Mouse (Mus musculus): ENCODE data around the gene Dhcr7. TPM values are rescaled to one million over a fixed set of nuclear protein-coding genes. Genes with fewer than 3 reads are reported as not detected.

Gene Dhcr7
- 10.4 and 13.5 TPM in 2 replicates for total RNA-seq (2017)

- ATAC-seq (replicated peaks in 1 of 2; ENCODE audit: insufficient read depth in 1 of 2, low FRiP score in 2 of 2, low TSS enrichment in 1 of 2, low read depth in 1 of 2, poor library complexity in 2 of 2, severe bottlenecking in 2 of 2), result peak; percentile 99
Observed at GRCm38 (mm10) chr7:143822375-143823265, at the start of gene Dhcr7, which contains the start of gene Nadsyn1. Dhcr7 (plus strand) TSS chr7:143823145. Nadsyn1 (minus strand) TSS chr7:143822849.

- no peak for ATAC-seq (replicated peaks in 1 of 2; ENCODE audit: insufficient read depth in 1 of 2, low FRiP score in 2 of 2, low TSS enrichment in 1 of 2, low read depth in 1 of 2, poor library complexity in 2 of 2, severe bottlenecking in 2 of 2)
Observed at GRCm38 (mm10) chr7:143776137-143776536, 46.8 kb upstream of the Dhcr7 start.

GRCm38 (mm10) chr7:143777375-143777774 is 45.6 kb upstream of the Dhcr7 start:
- no peak for ATAC-seq (replicated peaks in 1 of 2; ENCODE audit: insufficient read depth in 1 of 2, low FRiP score in 2 of 2, low TSS enrichment in 1 of 2, low read depth in 1 of 2, poor library complexity in 2 of 2, severe bottlenecking in 2 of 2)

- no peak for ATAC-seq (replicated peaks in 1 of 2; ENCODE audit: insufficient read depth in 1 of 2, low FRiP score in 2 of 2, low TSS enrichment in 1 of 2, low read depth in 1 of 2, poor library complexity in 2 of 2, severe bottlenecking in 2 of 2)
Observed at GRCm38 (mm10) chr7:143783378-143783995, 39.5 kb upstream of the Dhcr7 start.

GRCm38 (mm10) chr7:143783996-143784829 is 38.7 kb upstream of the Dhcr7 start, which contains the start of gene Mrgpre:
Mrgpre (minus strand) TSS chr7:143784500.
- ATAC-seq (replicated peaks in 1 of 2; ENCODE audit: insufficient read depth in 1 of 2, low FRiP score in 2 of 2, low TSS enrichment in 1 of 2, low read depth in 1 of 2, poor library complexity in 2 of 2, severe bottlenecking in 2 of 2), result peak; percentile 41 to 59; a peak in 3 of 4 replicates

GRCm38 (mm10) chr7:143792336-143792985 is 30.5 kb upstream of the Dhcr7 start:
- no peak for ATAC-seq (replicated peaks in 1 of 2; ENCODE audit: insufficient read depth in 1 of 2, low FRiP score in 2 of 2, low TSS enrichment in 1 of 2, low read depth in 1 of 2, poor library complexity in 2 of 2, severe bottlenecking in 2 of 2)

GRCm38 (mm10) chr7:143793121-143793520 is 29.8 kb upstream of the Dhcr7 start:
- ATAC-seq (replicated peaks in 1 of 2; ENCODE audit: insufficient read depth in 1 of 2, low FRiP score in 2 of 2, low TSS enrichment in 1 of 2, low read depth in 1 of 2, poor library complexity in 2 of 2, severe bottlenecking in 2 of 2), result peak; percentile 65 to 66

GRCm38 (mm10) chr7:143798783-143799182 is 24.2 kb upstream of the Dhcr7 start:
- ATAC-seq (replicated peaks in 1 of 2; ENCODE audit: insufficient read depth in 1 of 2, low FRiP score in 2 of 2, low TSS enrichment in 1 of 2, low read depth in 1 of 2, poor library complexity in 2 of 2, severe bottlenecking in 2 of 2), result no peak

- ATAC-seq (replicated peaks in 1 of 2; ENCODE audit: insufficient read depth in 1 of 2, low FRiP score in 2 of 2, low TSS enrichment in 1 of 2, low read depth in 1 of 2, poor library complexity in 2 of 2, severe bottlenecking in 2 of 2), result no peak
Observed at GRCm38 (mm10) chr7:143800770-143801169, 22.2 kb upstream of the Dhcr7 start.

GRCm38 (mm10) chr7:143801195-143802065 is 21.5 kb upstream of the Dhcr7 start:
- no peak for ATAC-seq (replicated peaks in 1 of 2; ENCODE audit: insufficient read depth in 1 of 2, low FRiP score in 2 of 2, low TSS enrichment in 1 of 2, low read depth in 1 of 2, poor library complexity in 2 of 2, severe bottlenecking in 2 of 2)

- no peak for ATAC-seq (replicated peaks in 1 of 2; ENCODE audit: insufficient read depth in 1 of 2, low FRiP score in 2 of 2, low TSS enrichment in 1 of 2, low read depth in 1 of 2, poor library complexity in 2 of 2, severe bottlenecking in 2 of 2)
Observed at GRCm38 (mm10) chr7:143805199-143805624, 17.7 kb upstream of the Dhcr7 start.

GRCm38 (mm10) chr7:143808909-143809308 is 14.0 kb upstream of the Dhcr7 start:
- ATAC-seq (replicated peaks in 1 of 2; ENCODE audit: insufficient read depth in 1 of 2, low FRiP score in 2 of 2, low TSS enrichment in 1 of 2, low read depth in 1 of 2, poor library complexity in 2 of 2, severe bottlenecking in 2 of 2), result peak in 1 of 2 experiments; percentile 20; a peak in 1 of 4 replicates

- ATAC-seq (replicated peaks in 1 of 2; ENCODE audit: insufficient read depth in 1 of 2, low FRiP score in 2 of 2, low TSS enrichment in 1 of 2, low read depth in 1 of 2, poor library complexity in 2 of 2, severe bottlenecking in 2 of 2), result no peak
Observed at GRCm38 (mm10) chr7:143819201-143819600, 3.7 kb upstream of the Dhcr7 start.

GRCm38 (mm10) chr7:143821241-143821640 is 1.7 kb upstream of the Dhcr7 start:
- ATAC-seq (replicated peaks in 1 of 2; ENCODE audit: insufficient read depth in 1 of 2, low FRiP score in 2 of 2, low TSS enrichment in 1 of 2, low read depth in 1 of 2, poor library complexity in 2 of 2, severe bottlenecking in 2 of 2), result no peak

GRCm38 (mm10) chr7:143823266-143823605 is 291 bp downstream of the Dhcr7 start:
- ATAC-seq (replicated peaks in 1 of 2; ENCODE audit: insufficient read depth in 1 of 2, low FRiP score in 2 of 2, low TSS enrichment in 1 of 2, low read depth in 1 of 2, poor library complexity in 2 of 2, severe bottlenecking in 2 of 2), result 0 out of 4 replicates have a peak, but pooled peaks of 1 of the 2 experiments have one; percentile 1

GRCm38 (mm10) chr7:143826985-143827384 is 4.0 kb downstream of the Dhcr7 start:
- no peak for ATAC-seq (replicated peaks in 1 of 2; ENCODE audit: insufficient read depth in 1 of 2, low FRiP score in 2 of 2, low TSS enrichment in 1 of 2, low read depth in 1 of 2, poor library complexity in 2 of 2, severe bottlenecking in 2 of 2)

Measured in hematopoietic stem cell, adult 5-6 weeks (primary cell).